Mouse (Mus musculus) G1E (cell line): ENCODE measurements around the gene Adh7.

Experiments used
- CTCF ChIP-seq: IDR thresholded peaks from 2 replicates; pipeline ENCODE4 v1.5.1; 2012; ENCODE audit warnings: low read depth, low read length, inconsistent platforms, mixed read lengths
- GATA1 ChIP-seq: IDR thresholded peaks from 2 replicates; pipeline ENCODE4 v1.6.1; 2012; ENCODE audit warnings: borderline replicate concordance, low read length, inconsistent platforms, mixed read lengths

DNA sequence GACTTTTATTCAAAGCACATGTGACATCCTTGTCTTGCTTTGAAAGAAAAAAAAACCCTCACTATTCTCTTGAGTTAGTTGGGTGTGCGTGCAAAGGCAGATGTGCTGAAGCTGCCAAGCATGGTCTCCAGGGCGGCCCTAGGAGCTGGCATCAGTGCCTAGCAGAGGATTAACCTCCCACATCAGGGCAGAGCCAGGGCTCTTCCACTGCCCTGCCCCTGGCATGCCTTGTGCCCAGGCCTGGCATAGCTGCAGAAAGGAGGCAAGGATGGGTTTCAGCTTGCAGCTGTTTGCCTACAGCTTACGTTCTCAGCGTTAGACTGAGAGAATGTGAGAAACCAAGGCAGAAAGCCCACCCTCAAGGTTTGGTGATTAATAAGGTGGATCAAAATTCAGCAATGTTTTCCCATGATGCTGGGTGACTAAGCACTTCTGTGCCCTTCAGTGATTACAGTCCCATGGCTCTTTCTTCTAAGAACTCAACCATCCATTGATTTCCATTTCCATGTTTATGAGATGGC is 5.1 kb upstream of the Adh7 start:
- no peak for TF ChIP-seq CTCF
- TF ChIP-seq GATA1, result no peak
